Mouse (Mus musculus) olfactory bulb, adult 2 months (tissue): ENCODE measurements around the gene Pibf1. TPM values are rescaled to one million over a fixed set of nuclear protein-coding genes. Genes with fewer than 3 reads are reported as not detected.
A peak's percentile ranks its signal among the peaks of the same experiment; 100 is the strongest.

Source experiments
- H3K27ac ChIP-seq: fragments of 200-500 bp; 2 replicates; pipeline ENCODE4 v1.5.1; 2012; ENCODE audit warnings: low read depth, low read length; ENCODE audit not compliant: insufficient read depth
- H3K4me1 ChIP-seq: fragments of 200-500 bp; 2 replicates; pipeline ENCODE4 v1.6.1; 2012; ENCODE audit warnings: low read length; ENCODE audit not compliant: control insufficient read depth, insufficient read depth
- H3K4me3 ChIP-seq: fragments of 200-500 bp; 2 replicates; pipeline ENCODE4 v1.5.1; 2012; ENCODE audit warnings: mild to moderate bottlenecking, low read depth, low read length, moderate library complexity; ENCODE audit not compliant: insufficient read depth
- CTCF ChIP-seq: fragments of 200-500 bp; IDR thresholded peaks from 2 replicates; pipeline ENCODE4 v1.5.1; 2012; ENCODE audit warnings: low read depth, mild to moderate bottlenecking, low read length, moderate library complexity; ENCODE audit not compliant: insufficient read depth
- POLR2A ChIP-seq: fragments of 200-500 bp; IDR thresholded peaks from 2 replicates; pipeline ENCODE4 v1.6.1; 2012; ENCODE audit warnings: mild to moderate bottlenecking, low read depth, low read length, moderate library complexity; ENCODE audit not compliant: insufficient read depth
- WGBS: fragments of 180-500 bp; shearing (Covaris S2); methylation state at CpG from one replicate; pipeline ENCODE4 v1.1.7; 2018; 5-methylcytosine and 5-hydroxymethylcytosine counted together
- polyA plus RNA-seq: library from polyadenylated mRNA; stranded (reverse); fragments of >200 nt; gene quantifications from 2 replicates; pipeline ENCODE4 v1.2.4, GENCODE M21; 2012; ENCODE audit warnings: low replicate concordance; ENCODE audit not compliant: missing spikeins, insufficient read depth, insufficient read length

The Pibf1 gene
- polyA plus RNA-seq, 1 experiment, result not detected

DNA sequence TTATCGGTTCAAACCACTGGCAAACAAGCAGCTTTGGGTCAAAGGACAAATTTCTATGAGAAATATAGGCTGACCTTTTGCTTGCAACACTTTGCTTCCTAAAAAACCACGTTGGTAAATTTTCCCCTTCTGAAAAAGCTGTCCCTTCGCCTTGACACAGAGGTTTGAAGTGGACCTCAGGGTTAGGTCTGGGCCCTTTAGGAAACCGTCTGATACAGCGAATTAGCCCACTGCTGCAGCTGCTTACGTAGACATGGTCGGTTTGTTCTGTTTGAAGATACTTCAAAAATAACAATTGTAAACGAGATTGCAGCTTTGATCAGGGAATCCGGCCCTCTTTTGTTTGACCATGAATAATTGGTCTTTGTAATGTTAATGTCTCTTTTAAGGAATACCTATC lies 179.1 kb downstream of the Pibf1 start:
- Histone ChIP-seq H3K4me1 (no peaks in the 10 kb centered on the region), H3K27ac (no peak overlapping the region), H3K4me3 (no peak overlapping the region)
- no peak for TF ChIP-seq CTCF
- TF ChIP-seq POLR2A, result no peak
- WGBS, result 53% methylated on average over 9 of the region's 9 CpGs

DNA sequence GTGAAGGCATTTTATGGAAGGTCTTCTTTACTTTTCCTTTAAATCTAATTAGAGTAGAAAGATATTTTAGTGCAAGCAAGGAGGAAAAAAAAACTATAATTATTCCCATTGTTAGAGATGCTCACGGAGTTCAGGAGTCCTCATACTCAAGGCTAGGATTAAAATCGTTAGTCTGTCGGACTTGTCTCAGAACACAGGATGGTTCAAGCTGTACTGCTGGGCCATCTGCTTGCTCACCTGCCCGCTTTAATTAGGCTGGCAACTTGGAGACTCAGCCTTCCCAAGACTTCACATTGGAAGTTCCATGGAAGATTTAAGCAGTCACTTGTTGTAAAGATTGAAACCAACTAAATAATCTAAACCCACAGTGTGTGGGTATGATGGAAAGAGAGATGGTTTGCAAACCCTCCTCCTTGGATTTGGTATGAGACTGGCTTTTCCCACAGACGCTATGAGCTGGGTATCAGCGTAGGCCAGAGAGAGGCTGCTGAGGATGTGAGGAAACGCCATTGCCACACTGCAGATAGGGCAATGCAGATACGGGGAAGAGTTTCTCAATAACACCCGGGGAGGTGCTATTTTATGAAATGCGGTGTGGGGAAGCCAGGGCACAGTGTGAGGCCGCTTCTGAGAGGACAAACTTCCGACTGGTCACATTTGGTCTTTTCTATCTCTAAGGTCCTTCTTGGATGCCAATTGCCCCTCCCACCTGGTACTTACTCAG lies 179.7 kb downstream of the Pibf1 start:
- TF ChIP-seq CTCF (no peak), POLR2A (no peak)
- 68% methylated on average over 12 of the region's 12 CpGs for WGBS
- H3K27ac ChIP-seq, result no peak overlapping the region
- no peak overlapping the region for H3K4me3 ChIP-seq
- no peaks in the 10 kb centered on the region for H3K4me1 ChIP-seq

DNA sequence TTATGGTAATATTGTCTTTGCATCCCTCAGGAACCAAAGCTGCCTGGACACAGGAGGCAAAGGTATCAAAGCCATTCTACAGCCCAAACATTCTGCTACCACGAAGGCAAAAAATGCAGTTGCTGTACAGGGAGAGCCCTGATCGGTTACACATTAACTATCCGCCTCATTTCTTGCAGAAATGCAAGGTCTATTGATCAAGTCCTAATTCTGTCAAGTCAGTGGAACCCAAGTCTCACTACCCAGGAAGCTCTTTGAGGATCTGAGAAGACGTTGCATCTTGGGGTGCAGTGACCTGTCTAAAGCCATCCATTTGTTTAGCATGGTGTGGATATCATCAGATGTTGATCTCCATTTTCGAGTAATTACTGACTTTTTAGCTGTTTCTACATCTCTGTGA lies 181.2 kb downstream of the Pibf1 start:
- H3K4me3 ChIP-seq, result no peak overlapping the region
- H3K4me1 ChIP-seq, result no peaks in the 10 kb centered on the region
- no peak overlapping the region for H3K27ac ChIP-seq
- no peak for TF ChIP-seq POLR2A
- no peak for TF ChIP-seq CTCF
- 94% methylated on average over 5 of the region's 5 CpGs for WGBS

DNA sequence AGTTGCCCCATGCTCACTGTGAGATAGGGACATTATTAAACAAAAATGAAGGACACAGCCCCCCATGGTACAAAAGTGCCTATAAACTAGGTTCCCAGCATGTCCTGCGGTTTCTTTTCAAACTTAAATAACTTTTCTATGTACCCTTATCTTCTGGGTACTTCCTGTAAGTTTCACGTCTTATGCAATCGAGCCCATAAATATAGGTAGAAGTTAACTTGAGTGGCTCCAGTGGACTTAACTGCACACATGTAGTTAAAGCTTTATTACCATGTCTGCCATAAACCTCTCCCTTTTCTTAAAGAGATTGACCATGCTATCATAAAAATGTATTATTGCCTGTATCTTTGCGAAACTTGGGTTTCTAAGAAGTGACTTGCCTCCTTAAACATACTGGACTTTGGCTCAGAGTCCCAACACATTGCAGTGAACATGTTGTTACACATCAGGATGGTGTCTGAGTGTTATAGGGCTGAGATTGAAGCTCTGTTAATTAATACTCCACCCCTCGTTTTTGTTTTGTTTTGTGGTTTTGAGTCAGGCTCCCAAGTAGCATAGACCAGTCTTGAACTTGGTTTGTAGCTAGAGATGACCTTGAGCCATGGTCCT lies 181.7 kb downstream of the Pibf1 start:
- no peak overlapping the region for H3K4me3 ChIP-seq
- 91% methylated on average over 5 of the region's 5 CpGs for WGBS
- TF ChIP-seq POLR2A (no peak), CTCF (no peak)

DNA sequence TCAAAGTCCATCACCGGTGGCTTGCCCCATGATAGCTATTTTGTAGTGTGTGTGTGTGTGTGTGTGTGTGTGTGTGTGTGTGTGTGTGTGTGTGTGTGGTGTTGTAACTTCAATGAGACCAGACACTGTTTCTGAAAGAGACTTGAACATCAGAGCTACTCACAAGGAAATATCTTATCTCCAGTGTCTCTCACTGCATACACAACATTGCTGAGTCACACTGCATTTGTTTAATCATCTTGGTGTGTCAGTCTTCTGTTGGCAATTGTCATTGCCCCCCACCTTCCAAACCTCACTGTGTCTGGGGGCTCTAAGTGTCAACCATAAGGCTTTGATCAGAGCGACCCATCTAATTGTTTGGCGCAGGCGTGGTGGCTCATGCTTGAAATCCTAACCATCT lies 186.3 kb downstream of the Pibf1 start:
- H3K4me1 ChIP-seq, result no peaks in the 10 kb centered on the region
- 98% methylated on average over 4 of the region's 4 CpGs for WGBS
- H3K4me3 ChIP-seq, result no peak overlapping the region
- TF ChIP-seq POLR2A (no peak), CTCF (no peak)
- no peak overlapping the region for H3K27ac ChIP-seq

More for the DNA sequence above, 181.7 kb downstream of the Pibf1 start:
- no peak overlapping the region for H3K27ac ChIP-seq
- no peaks in the 10 kb centered on the region for H3K4me1 ChIP-seq

DNA sequence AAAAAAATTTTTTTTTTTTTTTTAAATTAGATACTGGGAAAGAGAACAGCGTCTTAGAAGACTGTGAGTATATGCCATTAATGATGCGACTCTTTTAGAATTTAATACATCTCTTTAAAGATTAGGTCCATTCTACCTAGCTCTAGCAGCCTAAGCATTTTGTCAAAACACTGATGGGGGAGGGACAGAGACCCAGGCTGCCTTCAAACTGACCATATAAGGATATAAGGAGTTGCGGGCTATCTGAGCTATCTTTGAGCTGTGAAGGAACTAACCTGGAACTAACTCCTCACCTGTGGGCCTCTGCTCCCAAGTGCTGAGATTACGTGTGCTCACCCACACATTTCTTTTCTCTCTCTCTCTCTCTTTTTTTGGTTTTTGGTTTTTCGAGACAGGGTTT lies 193.0 kb downstream of the Pibf1 start:
- Histone ChIP-seq H3K4me1 (peaks cover 3% of the 10 kb centered on the region; the same call in 1 of the 2 replicates), H3K4me3 (no peak overlapping the region), H3K27ac (no peak overlapping the region)
- no peak for TF ChIP-seq CTCF
- no peak for TF ChIP-seq POLR2A
- WGBS, result 97% methylated on average over 5 of the region's 5 CpGs

DNA sequence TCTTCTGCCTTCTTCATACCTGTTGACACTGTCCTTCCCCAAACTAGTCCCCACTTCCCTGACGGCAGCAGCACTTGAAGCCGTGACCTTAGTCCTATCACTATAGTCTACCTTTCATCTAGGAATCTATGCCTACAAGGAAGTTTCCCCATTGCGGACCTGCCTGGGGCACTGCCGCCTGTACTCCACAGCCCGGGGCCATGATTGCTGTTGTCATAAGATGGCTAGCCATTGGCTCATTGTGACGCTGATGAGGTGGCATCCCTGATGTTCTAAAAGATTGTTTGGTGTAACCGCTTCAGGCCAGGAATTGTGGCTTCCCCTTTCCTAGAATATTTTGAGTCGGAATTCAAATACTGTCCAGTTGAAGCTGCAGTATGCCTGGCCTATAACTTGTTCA lies 195.2 kb downstream of the Pibf1 start:
- 95% methylated on average over 8 of the region's 8 CpGs for WGBS
- no peak overlapping the region for H3K4me3 ChIP-seq
- no peak overlapping the region for H3K27ac ChIP-seq

DNA sequence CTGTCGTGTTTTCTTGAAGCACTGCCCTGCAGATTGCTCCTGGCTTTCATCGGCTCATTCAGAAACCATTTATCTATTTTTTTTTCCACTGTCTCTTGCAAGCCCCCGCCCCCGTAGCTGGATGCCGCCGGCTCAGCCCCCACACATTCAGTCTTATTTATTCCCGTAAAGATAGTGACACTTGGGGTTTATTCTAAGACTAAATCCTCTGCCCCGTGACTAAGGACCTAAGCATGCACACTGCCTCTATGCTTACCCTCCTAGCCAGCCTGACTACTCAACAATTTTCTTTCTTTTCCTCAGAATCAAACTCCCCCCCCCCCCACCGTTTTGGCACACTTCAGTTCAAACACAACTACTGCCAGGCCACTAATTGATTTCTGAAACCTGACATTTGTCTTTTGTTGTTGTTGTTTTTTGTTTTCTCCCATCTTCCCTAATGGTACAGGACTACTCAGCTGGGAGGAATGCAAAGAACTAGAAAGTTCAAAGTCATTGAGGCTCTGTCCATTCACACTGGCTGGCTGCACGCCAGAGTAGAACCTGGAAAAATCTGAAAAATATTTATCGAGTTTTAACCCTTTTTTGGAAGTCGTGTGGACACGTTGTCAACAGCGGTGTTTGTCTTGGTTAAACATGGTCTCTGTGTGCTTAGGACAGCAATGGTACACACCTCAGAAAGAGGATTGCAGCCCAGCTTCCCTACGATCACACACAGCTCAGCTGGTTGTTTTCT lies 196.6 kb downstream of the Pibf1 start:
- 38% methylated on average over 15 of the region's 15 CpGs for WGBS
- peaks cover 12% of the 10 kb centered on the region; the same call in 1 of the 2 replicates for H3K4me1 ChIP-seq
- H3K27ac ChIP-seq, result no peak overlapping the region
- no peak overlapping the region for H3K4me3 ChIP-seq
- TF ChIP-seq CTCF (no peak), POLR2A (no peak)

More for the DNA sequence above, 195.2 kb downstream of the Pibf1 start:
- TF ChIP-seq CTCF, result no peak
- no peak for TF ChIP-seq POLR2A
- H3K4me1 ChIP-seq, result peaks cover 12% of the 10 kb centered on the region; the same call in 1 of the 2 replicates

DNA sequence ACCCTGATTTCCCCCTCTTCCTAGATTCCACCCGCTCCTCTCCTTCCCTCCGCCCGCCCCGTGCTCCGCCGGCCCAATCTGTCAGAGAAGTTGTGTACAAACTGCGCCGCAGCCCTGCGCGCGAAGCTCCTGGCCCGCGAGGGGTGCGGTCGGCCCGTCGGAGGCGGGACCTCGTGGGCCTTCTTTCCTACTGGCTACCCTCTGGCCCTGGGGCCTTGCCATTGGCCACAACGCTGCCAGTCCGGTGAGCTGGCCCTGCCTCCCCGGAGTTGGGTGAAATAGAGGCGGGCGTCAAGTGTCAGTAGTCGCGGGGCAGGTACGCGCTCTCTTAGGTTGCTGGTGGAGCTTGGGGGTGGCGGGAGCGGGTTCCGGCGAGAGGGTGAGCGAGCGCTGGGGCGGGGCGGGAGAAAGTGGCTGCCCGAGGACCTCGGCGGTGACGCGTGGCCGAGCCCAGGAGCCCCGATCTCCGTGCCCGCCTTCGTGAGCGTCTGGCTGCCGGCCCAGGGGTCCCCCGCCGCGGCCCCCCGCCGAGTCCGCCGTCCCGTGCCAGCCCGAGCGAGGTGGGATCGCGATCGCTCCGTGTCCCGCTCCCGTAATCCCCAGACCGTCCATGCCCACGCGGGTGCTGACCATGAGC lies 199.3 kb downstream of the Pibf1 start, which contains the start of gene Klf5:
Klf5 (plus strand) TSS at position 307 of the 637 bp plus-strand sequence.
- 2% methylated on average over 67 of the region's 67 CpGs for WGBS
- no peak for TF ChIP-seq POLR2A
- TF ChIP-seq CTCF, result no peak
- H3K4me1 ChIP-seq, result peaks cover 12% of the 10 kb centered on the region; the same call in 1 of the 2 replicates
- H3K27ac ChIP-seq, result no peak within 1 kb of the TSS
- H3K4me3 ChIP-seq, result peak within 1 kb of the TSS; percentile 61
